In genomic region chrX:74452773-74453172, GRCm38 (mm10) we compare ENCODE assay signal across 10 mouse cellular contexts. TPM values are rescaled to one million over a fixed set of nuclear protein-coding genes. Genes with fewer than 3 reads are reported as not detected.
DNase-seq lines count a peak whose midpoint lies in the region; ATAC-seq lines count a peak whose summit lies in the region.
"Had no signal": no experiment of that assay in that cellular context is flagged by ENCODE, and none has a peak within 500 bp of the region (broad histone marks: within the 10 kb centered on the region; RNA-seq: fewer than 3 reads in every experiment).

No protein-coding gene starts in this region.

- H3K27ac ChIP-seq in limb, embryonic 13.5 days, result no peak overlapping the region
- no peak overlapping the region for H3K27ac ChIP-seq in limb, embryonic 10.5 days
- H3K27ac ChIP-seq in midbrain, embryonic 16.5 days (ENCODE audit: low read length), result no peak overlapping the region
- H3K27ac ChIP-seq: macrophage had no signal

- peaks cover 8% of the 10 kb centered on the region; the same call in 1 of the 2 replicates for H3K36me3 ChIP-seq in limb, embryonic 13.5 days
- H3K36me3 ChIP-seq in limb, embryonic 10.5 days, result peaks cover 13% of the 10 kb centered on the region
- no peaks in the 10 kb centered on the region for H3K36me3 ChIP-seq in midbrain, embryonic 16.5 days (ENCODE audit: control insufficient read depth, insufficient read depth, low read length)

- no peak overlapping the region for H3K9ac ChIP-seq in limb, embryonic 13.5 days
- H3K9ac ChIP-seq in midbrain, embryonic 16.5 days (ENCODE audit: low read depth, low read length), result no peak overlapping the region

- H3K27me3 ChIP-seq in limb, embryonic 13.5 days, result no peaks in the 10 kb centered on the region
- H3K27me3 ChIP-seq in limb, embryonic 10.5 days (ENCODE audit: low read depth, poor library complexity, severe bottlenecking), result no peaks in the 10 kb centered on the region
- H3K27me3 ChIP-seq in midbrain, embryonic 16.5 days (ENCODE audit: control insufficient read depth, insufficient read depth, low read depth, low read length), result no peaks in the 10 kb centered on the region

- 10% methylated on average over 4 of the region's 4 CpGs for WGBS in limb, embryonic 13.5 days
- WGBS in limb, embryonic 10.5 days, result 14% methylated on average over 4 of the region's 4 CpGs
- 10% methylated on average over 4 of the region's 4 CpGs for WGBS in midbrain, embryonic 16.5 days

- H3K9me3 ChIP-seq in limb, embryonic 13.5 days, result no peaks in the 10 kb centered on the region
- no peaks in the 10 kb centered on the region for H3K9me3 ChIP-seq in limb, embryonic 10.5 days (replicated peaks)
- H3K9me3 ChIP-seq in midbrain, embryonic 16.5 days (replicated peaks; ENCODE audit: control insufficient read depth, low read length, poor library complexity, severe bottlenecking), result no peaks in the 10 kb centered on the region

- DNase-seq in limb, embryonic 10.5 days (ENCODE audit: low spot score), result no peak
- peak; percentile 56 for DNase-seq in MN1 (ENCODE audit: low spot score)
- no peak for DNase-seq in cerebellum, adult 11 months
- DNase-seq in spleen, adult 12 weeks (ENCODE audit: low spot score), result no peak
- DNase-seq in layer of hippocampus, adult 9-11 months, result no peak

- ATAC-seq in limb, embryonic 13.5 days (ENCODE audit: low FRiP score, low read depth), result 0 out of 2 replicates have a peak, but pooled peaks have one; percentile 54
- ATAC-seq in erythroblast, adult 5-6 weeks (replicated peaks; ENCODE audit: low FRiP score, poor library complexity, severe bottlenecking), result peak; percentile 79; the same call in 1 of the 2 replicates
- peak; percentile 76 for ATAC-seq in midbrain, embryonic 16.5 days

- H3K4me2 ChIP-seq in limb, embryonic 13.5 days (replicated peaks), result no peak overlapping the region
- H3K4me2 ChIP-seq in midbrain, embryonic 16.5 days (ENCODE audit: low read length), result no peak overlapping the region

- H3K4me1 ChIP-seq in limb, embryonic 13.5 days, result no peaks in the 10 kb centered on the region
- no peaks in the 10 kb centered on the region for H3K4me1 ChIP-seq in limb, embryonic 10.5 days
- no peaks in the 10 kb centered on the region for H3K4me1 ChIP-seq in midbrain, embryonic 16.5 days (ENCODE audit: control insufficient read depth, insufficient read depth, low read length)

- no peak overlapping the region for H3K4me3 ChIP-seq in limb, embryonic 13.5 days
- H3K4me3 ChIP-seq in limb, embryonic 10.5 days, result no peak overlapping the region
- H3K4me3 ChIP-seq in midbrain, embryonic 16.5 days (ENCODE audit: low read depth, low read length), result no peak overlapping the region
- H3K4me3 ChIP-seq: erythroblast, embryonic 14.5 days had no signal

RNA-seq across cellular contexts. Expression of gene G6pdx, which starts 23.8 kb away (rescaled TPM):
- 45.6 and 47.0 TPM in 2 replicates for polyA plus RNA-seq in limb, embryonic 13.5 days (2015; fragmentation: Nextera tagmentation; extraction: Ambion mirVana)
- polyA plus RNA-seq in limb, embryonic 10.5 days (2016; fragmentation: Nextera tagmentation; extraction: Ambion mirVana), result 53.8 and 54.9 TPM in 2 replicates
- total RNA-seq in erythroblast, adult 5-6 weeks (2015; ENCODE audit: low replicate concordance), result 89.3 and 104 TPM in 2 replicates
- total RNA-seq in erythroblast, adult 5-6 weeks (2017; ENCODE audit: low replicate concordance), result 46.4 and 58.4 TPM in 2 replicates
- polyA plus RNA-seq in midbrain, embryonic 16.5 days (2015; fragmentation: Nextera tagmentation; extraction: Ambion mirVana), result 47.7 and 49.4 TPM in 2 replicates

RNA-seq across cellular contexts. Expression of gene Gm6880, which starts 28.4 kb away (rescaled TPM):
- 2.1 and 4.3 TPM in 2 replicates for polyA plus RNA-seq in limb, embryonic 13.5 days (2015; fragmentation: Nextera tagmentation; extraction: Ambion mirVana)
- polyA plus RNA-seq in limb, embryonic 10.5 days (2016; fragmentation: Nextera tagmentation; extraction: Ambion mirVana), result not detected in 2 replicates
- total RNA-seq in erythroblast, adult 5-6 weeks (2015; ENCODE audit: low replicate concordance), result not detected in 2 replicates
- total RNA-seq in erythroblast, adult 5-6 weeks (2017; ENCODE audit: low replicate concordance), result not detected in 2 replicates
- 0.36 TPM in 1 of 2 replicates, not detected in the other for polyA plus RNA-seq in midbrain, embryonic 16.5 days (2015; fragmentation: Nextera tagmentation; extraction: Ambion mirVana)
- polyA plus RNA-seq: erythroblast, embryonic 14.5 days; macrophage had no signal

RNA-seq across cellular contexts. Expression of gene Ikbkg, which starts 59.7 kb away (rescaled TPM):
- 18.2 and 18.4 TPM in 2 replicates for polyA plus RNA-seq in limb, embryonic 13.5 days (2015; fragmentation: Nextera tagmentation; extraction: Ambion mirVana)
- polyA plus RNA-seq in limb, embryonic 10.5 days (2016; fragmentation: Nextera tagmentation; extraction: Ambion mirVana), result 16.7 and 17.8 TPM in 2 replicates
- 5.2 and 14.0 TPM in 2 replicates for total RNA-seq in erythroblast, adult 5-6 weeks (2015; ENCODE audit: low replicate concordance)
- 19.8 and 36.4 TPM in 2 replicates for total RNA-seq in erythroblast, adult 5-6 weeks (2017; ENCODE audit: low replicate concordance)
- 16.4 and 19.9 TPM in 2 replicates for polyA plus RNA-seq in midbrain, embryonic 16.5 days (2015; fragmentation: Nextera tagmentation; extraction: Ambion mirVana)

RNA-seq across cellular contexts. Expression of gene Fam3a, which starts 59.7 kb away (rescaled TPM):
- polyA plus RNA-seq in limb, embryonic 13.5 days (2015; fragmentation: Nextera tagmentation; extraction: Ambion mirVana), result 42.3 and 43.5 TPM in 2 replicates
- 24.0 and 28.4 TPM in 2 replicates for polyA plus RNA-seq in limb, embryonic 10.5 days (2016; fragmentation: Nextera tagmentation; extraction: Ambion mirVana)
- 3.7 and 9.4 TPM in 2 replicates for total RNA-seq in erythroblast, adult 5-6 weeks (2015; ENCODE audit: low replicate concordance)
- total RNA-seq in erythroblast, adult 5-6 weeks (2017; ENCODE audit: low replicate concordance), result 4.0 and 8.8 TPM in 2 replicates
- 33.6 and 36.1 TPM in 2 replicates for polyA plus RNA-seq in midbrain, embryonic 16.5 days (2015; fragmentation: Nextera tagmentation; extraction: Ambion mirVana)
